Mouse (Mus musculus) hindbrain, embryonic 13.5 days (tissue): ENCODE measurements around the gene Pot1b. TPM values are rescaled to one million over a fixed set of nuclear protein-coding genes. Genes with fewer than 3 reads are reported as not detected.

ENCODE experiments used
- polyA plus RNA-seq: library from polyadenylated mRNA; unstranded; fragments of >200 nt; fragmentation: Nextera tagmentation; extraction: Ambion mirVana; gene quantifications from 2 replicates; pipeline ENCODE4 v1.2.1, GENCODE M21; 2015

Pot1b gene
- polyA plus RNA-seq, 1 experiment from 2014 or later, result 9.2 TPM

Other genes starting within 250 kb of the Pot1b start
- gene Vmn2r118, start 87.4 kb downstream of the Pot1b start, polyA plus RNA-seq, result not detected in 2 replicates
- 0.08 and 0.25 TPM in 2 replicates for gene Adgre4, start 37.4 kb upstream of the Pot1b start, polyA plus RNA-seq
- gene Zfp119a, start 166.3 kb upstream of the Pot1b start, polyA plus RNA-seq, result 11.9 and 12.1 TPM in 2 replicates
- 14.5 and 15.3 TPM in 2 replicates for gene Zfp959, start 179.5 kb upstream of the Pot1b start, polyA plus RNA-seq
- 8.2 and 8.7 TPM in 2 replicates for gene Zfp119b, start 236.9 kb upstream of the Pot1b start, polyA plus RNA-seq
- gene Ebi3, start 240.0 kb upstream of the Pot1b start, polyA plus RNA-seq, result 5.0 and 6.8 TPM in 2 replicates
- gene Yju2, start 246.5 kb upstream of the Pot1b start, polyA plus RNA-seq, result 23.2 and 25.2 TPM in 2 replicates